Mouse (Mus musculus): ENCODE results near the gene Coq4.

DNA sequence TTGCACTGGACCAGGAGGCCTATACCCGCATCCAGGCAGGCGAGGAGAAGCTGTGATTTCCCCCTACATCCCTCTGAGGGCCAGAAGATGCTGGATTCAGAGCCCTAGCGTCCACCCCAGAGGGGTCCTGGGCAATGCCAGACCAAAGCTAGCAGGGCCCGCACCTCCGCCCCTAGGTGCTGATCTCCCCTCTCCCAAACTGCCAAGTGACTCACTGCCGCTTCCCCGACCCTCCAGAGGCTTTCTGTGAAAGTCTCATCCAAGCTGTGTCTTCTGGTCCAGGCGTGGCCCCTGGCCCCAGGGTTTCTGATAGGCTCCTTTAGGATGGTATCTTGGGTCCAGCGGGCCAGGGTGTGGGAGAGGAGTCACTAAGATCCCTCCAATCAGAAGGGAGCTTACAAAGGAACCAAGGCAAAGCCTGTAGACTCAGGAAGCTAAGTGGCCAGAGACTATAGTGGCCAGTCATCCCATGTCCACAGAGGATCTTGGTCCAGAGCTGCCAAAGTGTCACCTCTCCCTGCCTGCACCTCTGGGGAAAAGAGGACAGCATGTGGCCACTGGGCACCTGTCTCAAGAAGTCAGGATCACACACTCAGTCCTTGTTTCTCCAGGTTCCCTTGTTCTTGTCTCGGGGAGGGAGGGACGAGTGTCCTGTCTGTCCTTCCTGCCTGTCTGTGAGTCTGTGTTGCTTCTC is 28.5 kb downstream of the Coq4 start:
- TF ChIP-seq CTCF (IDR thresholded peaks at IDR 0.05) (no peak), EP300 (IDR thresholded peaks at IDR 0.05) (no peak)

Data from lung, postnatal 0 days (tissue).